Mouse (Mus musculus) CH12F3 (cell line): ENCODE results near the gene Pacsin1.
"Not testable (repeated sequence)": the region's sequence is repeated elsewhere in the genome, so short reads cannot be mapped to it uniquely, and the experiment has no call there.

ENCODE experiments used
- in situ Hi-C: fragments of 300-500 bp; cut with MboI; formaldehyde crosslinking; loops from 2 replicates; pipeline ENCODE4 v1.14.3; 2020; ENCODE audit warnings: low sequenced_read_pairs

The Pacsin1 gene

DNA sequence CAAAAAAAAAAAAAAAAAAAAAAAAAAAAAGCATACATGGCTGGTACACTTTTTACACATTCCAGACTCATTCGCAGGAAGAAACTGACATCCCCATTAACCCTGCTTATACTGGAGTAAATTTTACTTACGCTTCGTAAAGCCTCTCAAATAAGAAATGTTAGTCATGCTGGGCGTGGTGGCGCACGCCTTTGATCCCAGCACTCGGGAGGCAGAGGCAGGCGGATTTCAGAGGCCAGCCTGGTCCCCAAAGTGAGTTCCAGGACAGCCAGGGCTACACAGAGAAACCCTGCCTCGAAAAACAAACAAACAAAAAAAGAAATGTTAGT, 19.8 kb upstream of the Pacsin1 start:
- in situ Hi-C loops: not testable (repeated sequence)

DNA sequence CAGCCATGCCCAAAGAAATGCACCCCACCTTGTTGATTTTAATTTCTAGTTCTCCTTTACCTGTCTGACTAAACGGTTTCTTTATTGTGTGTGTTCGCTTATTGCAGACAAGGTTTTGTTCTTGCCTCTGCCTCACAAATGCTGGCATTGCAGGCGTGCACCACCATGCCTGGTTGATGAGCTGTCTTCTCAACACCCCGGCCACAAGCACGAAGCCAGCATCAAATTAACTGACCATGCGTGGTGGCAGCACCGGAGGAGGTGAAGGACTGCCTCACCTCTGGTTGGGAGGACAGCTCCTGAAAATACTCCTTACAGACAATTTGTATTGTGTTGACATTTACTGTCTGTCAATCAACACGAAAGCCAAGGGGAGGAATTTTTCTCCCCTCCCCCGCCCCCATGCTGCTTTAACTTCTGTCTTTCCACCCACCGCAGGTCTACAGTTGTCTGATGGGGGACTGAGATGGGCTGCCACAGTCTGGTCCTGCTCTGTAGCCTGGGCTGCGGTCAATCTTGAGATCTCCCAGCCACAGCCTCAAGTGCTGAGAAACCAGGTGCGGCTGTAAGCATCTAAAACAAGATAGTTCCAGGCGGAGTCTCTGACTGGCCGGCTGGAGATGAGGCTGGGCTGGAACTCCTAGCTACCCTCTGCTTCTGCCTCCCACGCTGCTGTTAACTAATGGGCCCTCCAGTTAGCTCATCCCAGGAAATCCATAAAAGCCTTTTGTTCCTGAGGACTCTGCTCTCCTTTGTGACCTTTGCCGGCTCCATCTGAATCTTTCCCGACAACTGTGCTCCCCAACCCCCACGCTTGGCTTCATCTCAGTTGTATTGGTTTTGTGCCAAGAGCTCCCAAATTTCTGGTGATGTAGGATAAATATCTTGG, 18.9 kb upstream of the Pacsin1 start, which contains the start of gene Rps10:
TSS of gene Rps10 (minus strand) at position 538 of the 889 bp plus-strand sequence.
- in situ Hi-C loops: no loop called here

- in situ Hi-C loops: no loop called here
Observed at GRCm38 (mm10) chr17:27637333-27637732, 18.0 kb upstream of the Pacsin1 start.

DNA sequence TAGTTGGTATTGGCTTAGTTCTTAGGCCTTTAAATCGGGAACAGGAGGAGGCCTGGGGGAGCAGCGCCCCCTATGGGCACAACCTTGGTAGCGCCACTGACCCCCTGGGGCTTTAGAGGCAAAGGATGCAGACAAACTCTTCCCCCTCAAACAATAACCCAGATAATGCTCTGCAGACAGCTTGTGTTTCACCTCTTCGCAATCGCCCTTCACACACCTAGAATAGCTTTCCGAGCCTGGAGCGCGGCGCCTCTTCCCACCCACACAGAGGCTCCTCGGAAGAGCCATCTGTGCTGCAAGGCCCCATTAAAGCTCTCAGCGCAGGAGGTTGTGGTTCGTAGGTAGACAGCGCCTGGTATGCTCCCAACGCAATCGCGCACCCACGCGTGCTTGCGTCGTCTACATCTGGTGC, 16.4 kb upstream of the Pacsin1 start:
- in situ Hi-C loops: no loop called here

- in situ Hi-C loops: not testable (repeated sequence)
Observed at GRCm38 (mm10) chr17:27639851-27640250, 15.5 kb upstream of the Pacsin1 start.

DNA sequence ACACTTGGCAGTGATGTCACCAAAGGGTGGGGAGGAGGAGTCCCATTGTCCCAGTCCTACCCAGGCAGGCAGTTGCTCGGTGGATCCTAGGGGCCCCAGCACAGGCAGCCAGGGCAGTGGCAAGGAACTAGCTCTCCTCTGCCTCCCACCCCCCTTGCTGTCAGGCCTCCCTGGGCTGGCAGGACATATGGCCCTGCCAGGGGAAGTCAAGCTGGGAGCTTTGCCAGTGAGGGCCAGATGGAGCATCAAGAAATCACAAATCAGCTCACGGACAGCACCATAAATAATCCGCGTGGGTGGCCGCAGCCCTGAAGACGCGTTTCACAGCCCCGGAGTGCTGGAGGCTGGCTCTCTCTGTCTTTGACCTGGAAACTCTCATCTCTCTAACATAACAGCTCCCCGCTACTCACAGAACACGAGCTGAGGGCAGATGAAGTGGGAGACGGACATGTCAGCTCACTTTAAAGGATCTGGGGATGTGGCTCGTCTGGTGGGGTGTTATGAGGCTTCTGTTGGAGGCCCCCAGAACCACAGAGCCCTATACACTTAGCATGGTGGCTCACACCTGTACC, 12.7 kb upstream of the Pacsin1 start:
- in situ Hi-C loops: no loop called here

- in situ Hi-C loops: no loop called here
Observed at GRCm38 (mm10) chr17:27643101-27643500, 12.2 kb upstream of the Pacsin1 start.

GRCm38 (mm10) chr17:27643756-27644155, 11.6 kb upstream of the Pacsin1 start:
- in situ Hi-C loops: no loop called here

- in situ Hi-C loops: no loop called here
Observed at GRCm38 (mm10) chr17:27644572-27644971, 10.7 kb upstream of the Pacsin1 start.

DNA sequence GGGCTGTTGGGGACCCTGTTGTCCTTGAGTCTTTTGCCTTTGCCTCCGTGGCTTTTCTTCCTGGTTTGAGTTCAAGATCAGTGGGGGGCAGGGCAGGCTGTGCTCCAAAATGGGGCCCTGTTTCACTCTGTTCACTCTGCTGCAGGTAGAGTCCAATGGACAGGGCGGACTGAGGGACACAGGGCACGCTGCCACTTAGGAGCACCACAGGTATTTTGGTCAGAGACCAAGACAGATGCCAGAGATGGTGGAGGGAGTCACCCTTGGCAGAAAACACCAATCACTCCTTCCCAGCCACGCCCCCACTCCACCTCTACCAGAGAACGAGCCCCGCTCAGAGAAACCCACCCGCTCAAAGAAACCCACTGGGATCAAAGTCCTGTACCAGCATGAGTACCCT, 9.5 kb upstream of the Pacsin1 start:
- in situ Hi-C loops: no loop called here

DNA sequence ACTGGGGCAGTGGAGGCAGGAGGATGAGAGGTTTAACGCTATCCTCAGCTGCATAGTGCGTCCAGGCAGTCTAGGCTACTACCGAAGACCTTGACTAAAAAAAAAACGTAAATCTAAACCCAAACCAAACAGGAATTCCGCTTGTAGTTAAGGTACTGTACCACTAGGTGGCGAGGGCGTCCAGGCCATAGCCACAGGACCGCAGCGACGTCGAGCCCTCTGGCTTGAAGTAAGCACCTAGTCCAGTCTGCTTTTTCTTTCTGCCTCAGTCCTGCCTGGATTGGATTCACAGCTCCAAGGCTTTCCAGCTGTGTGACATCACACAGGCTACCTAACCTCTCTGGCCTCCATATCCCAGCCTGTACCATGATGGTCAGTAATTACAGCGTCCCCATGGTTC, 5.1 kb upstream of the Pacsin1 start:
- in situ Hi-C loops: loop anchor here (10.0 kb wide), 1 partner anchor 115 kb away; no protein-coding TSS in a partner anchor

DNA sequence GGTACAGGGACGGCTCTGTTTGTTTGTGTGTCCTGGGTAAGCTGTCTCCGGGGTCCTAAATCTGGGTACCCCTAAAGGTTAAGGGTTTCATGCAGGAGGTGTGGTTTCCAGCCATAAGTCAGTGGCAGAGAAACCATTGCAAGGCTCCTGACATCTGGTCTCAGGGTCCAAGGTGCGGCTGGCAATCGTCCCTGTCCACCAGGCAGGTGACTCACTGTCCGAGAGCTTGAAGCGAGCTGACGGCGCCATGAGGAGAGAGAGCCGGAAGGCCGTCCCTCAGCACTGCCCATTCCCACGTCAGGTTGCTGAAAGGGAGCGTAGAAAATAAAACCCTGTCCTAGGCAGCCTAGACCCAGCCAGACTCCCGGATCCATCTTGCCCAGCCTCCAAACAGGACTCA, 4.7 kb upstream of the Pacsin1 start:
- in situ Hi-C loops: loop anchor here (10.0 kb wide), 1 partner anchor 114 kb away; no protein-coding TSS in a partner anchor

- in situ Hi-C loops: loop anchor here (10.0 kb wide), 1 partner anchor 113 kb away; no protein-coding TSS in a partner anchor
Observed at GRCm38 (mm10) chr17:27652046-27652790, 3.1 kb upstream of the Pacsin1 start.

GRCm38 (mm10) chr17:27653253-27653959, 1.9 kb upstream of the Pacsin1 start:
- in situ Hi-C loops: loop anchor here (10.0 kb wide), 1 partner anchor 111 kb away; no protein-coding TSS in a partner anchor

GRCm38 (mm10) chr17:27656011-27656399, 696 bp downstream of the Pacsin1 start:
- in situ Hi-C loops: loop anchor here (10.0 kb wide), 1 partner anchor 109 kb away; no protein-coding TSS in a partner anchor

DNA sequence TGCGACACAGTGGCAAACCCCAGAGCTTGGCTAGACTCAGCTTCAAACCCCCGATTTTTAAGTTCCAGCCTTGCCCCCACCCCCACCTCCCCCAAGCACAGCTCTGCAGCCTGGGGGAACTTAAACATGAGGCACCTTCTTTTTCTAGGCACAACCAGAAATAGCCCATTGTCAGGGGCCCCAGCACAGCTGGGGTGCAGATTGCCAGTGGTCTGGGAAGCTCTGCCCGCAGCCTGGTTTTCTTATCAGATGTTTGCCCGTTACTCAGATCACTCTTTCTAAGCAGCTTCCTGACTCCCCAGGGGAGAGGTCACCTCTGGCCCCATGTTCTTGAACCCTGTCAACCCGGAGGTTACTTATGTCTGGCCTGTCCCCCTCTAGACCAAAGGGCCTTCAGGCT, 1.1 kb downstream of the Pacsin1 start:
- in situ Hi-C loops: loop anchor here (10.0 kb wide), 1 partner anchor 108 kb away; no protein-coding TSS in a partner anchor

GRCm38 (mm10) chr17:27657123-27657522, 1.8 kb downstream of the Pacsin1 start:
- in situ Hi-C loops: loop anchor here (10.0 kb wide), 1 partner anchor 108 kb away; no protein-coding TSS in a partner anchor

GRCm38 (mm10) chr17:27658767-27659166, 3.5 kb downstream of the Pacsin1 start:
- in situ Hi-C loops: loop anchor here (10.0 kb wide), 1 partner anchor 106 kb away; no protein-coding TSS in a partner anchor

DNA sequence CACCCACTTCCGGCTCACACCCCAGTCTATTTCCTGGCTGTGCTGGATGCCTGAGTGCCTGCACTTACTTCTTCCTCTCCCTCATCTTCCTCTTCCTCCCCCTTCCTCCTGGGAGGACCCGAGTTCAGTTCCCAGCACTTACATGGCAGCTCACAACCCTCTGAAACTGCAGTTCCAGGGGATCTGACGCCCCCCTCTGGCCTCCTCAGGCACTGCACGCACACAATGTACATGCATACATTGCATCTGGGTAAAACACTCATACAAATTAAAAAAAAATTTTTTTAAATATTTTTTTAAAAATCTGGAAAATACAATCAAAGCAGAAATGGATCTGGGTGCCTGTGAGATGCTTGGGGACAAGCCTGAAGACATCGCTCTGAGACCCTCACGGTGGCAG, 16.4 kb downstream of the Pacsin1 start:
- in situ Hi-C loops: no loop called here

GRCm38 (mm10) chr17:27673945-27674344, 18.6 kb downstream of the Pacsin1 start:
- in situ Hi-C loops: no loop called here
